Mouse (Mus musculus) kidney, postnatal 14 days (tissue): ENCODE data around the gene Gpr63.
"Not testable (repeated sequence)": the region's sequence is repeated elsewhere in the genome, so short reads cannot be mapped to it uniquely, and the experiment has no call there.

Source experiments
- DNase-seq: peaks from one replicate; pipeline ENCODE4 v3.0.0; 2022; ENCODE audit warnings: mixed read lengths

Gpr63 gene

GRCm38 (mm10) chr4:24966299-24966991 is at the start of gene Gpr63:
Gpr63 (plus strand) TSS chr4:24966407.
- peak; percentile 81 for DNase-seq

- no peak for DNase-seq
These were observed 46.1 kb upstream of the Gpr63 start for GRCm38 (mm10) chr4:24920006-24920577.

- no peak for DNase-seq
These were observed 41.5 kb upstream of the Gpr63 start for GRCm38 (mm10) chr4:24924726-24925125.

- no peak for DNase-seq
These were observed 37.9 kb upstream of the Gpr63 start for GRCm38 (mm10) chr4:24928260-24928780.

GRCm38 (mm10) chr4:24928926-24929325 is 37.3 kb upstream of the Gpr63 start:
- DNase-seq = no peak

- DNase-seq = no peak
These were observed 23.3 kb upstream of the Gpr63 start for GRCm38 (mm10) chr4:24942728-24943424.

GRCm38 (mm10) chr4:24965918-24966298 is 299 bp upstream of the Gpr63 start:
- DNase-seq = no peak

- no peak for DNase-seq
These were observed 1.0 kb downstream of the Gpr63 start for GRCm38 (mm10) chr4:24967251-24967650.

GRCm38 (mm10) chr4:24978589-24978988 is 12.4 kb downstream of the Gpr63 start:
- no peak for DNase-seq

- no peak for DNase-seq
These were observed 19.4 kb downstream of the Gpr63 start for GRCm38 (mm10) chr4:24985612-24986011.

GRCm38 (mm10) chr4:24991475-24991874 is 25.3 kb downstream of the Gpr63 start:
- DNase-seq = no peak

- DNase-seq = not testable (repeated sequence)
These were observed 43.1 kb downstream of the Gpr63 start for GRCm38 (mm10) chr4:25009328-25009727.

GRCm38 (mm10) chr4:25011780-25012179 is 45.6 kb downstream of the Gpr63 start:
- DNase-seq = no peak

GRCm38 (mm10) chr4:25012726-25013125 is 46.5 kb downstream of the Gpr63 start:
- no peak for DNase-seq

GRCm38 (mm10) chr4:25015017-25015655 is 48.9 kb downstream of the Gpr63 start:
- no peak for DNase-seq

- no peak for DNase-seq
These were observed 62.0 kb downstream of the Gpr63 start for GRCm38 (mm10) chr4:25028252-25028651.

- DNase-seq = no peak
These were observed 62.5 kb downstream of the Gpr63 start for GRCm38 (mm10) chr4:25028752-25029151.

GRCm38 (mm10) chr4:25029875-25030274 is 63.7 kb downstream of the Gpr63 start:
- DNase-seq = no peak

GRCm38 (mm10) chr4:25035158-25035791 is 69.1 kb downstream of the Gpr63 start:
- DNase-seq = peak; percentile 7

GRCm38 (mm10) chr4:25035806-25036205 is 69.6 kb downstream of the Gpr63 start:
- no peak for DNase-seq

GRCm38 (mm10) chr4:25037260-25037659 is 71.1 kb downstream of the Gpr63 start:
- no peak for DNase-seq

GRCm38 (mm10) chr4:25055541-25055940 is 89.3 kb downstream of the Gpr63 start:
- peak; percentile 17 for DNase-seq
